Mouse (Mus musculus) limb, embryonic 14.5 days (tissue): ENCODE data around the gene Serpina3n. TPM values are rescaled to one million over a fixed set of nuclear protein-coding genes. Genes with fewer than 3 reads are reported as not detected.
"Not testable (repeated sequence)": the region's sequence is repeated elsewhere in the genome, so short reads cannot be mapped to it uniquely, and the experiment has no call there.

Experiments
- ATAC-seq: fragments of 200-750 bp; cut with Nextera tagmentation; 2 replicates; pipeline ENCODE4 v1.8.0; 2017; ENCODE audit warnings: low read depth, moderate number of reproducible peaks, moderate TSS enrichment; ENCODE audit not compliant: low FRiP score
- DNase-seq: peaks from one replicate; pipeline ENCODE4 v3.0.0-alpha.2; 2015; ENCODE audit warnings: low spot score
- H3K27ac ChIP-seq: fragments of 300-500 bp; sonication (generic); replicated peaks from 2 replicates; pipeline ENCODE4 v1.5.1; 2014; ENCODE audit warnings: low read depth, mild to moderate bottlenecking, low read length, moderate library complexity, mixed read lengths
- H3K27me3 ChIP-seq: fragments of 300-500 bp; sonication (generic); 2 replicates; pipeline ENCODE4 v1.6.1; 2014; ENCODE audit warnings: low read length, mixed read lengths; ENCODE audit not compliant: control insufficient read depth, insufficient read depth
- H3K36me3 ChIP-seq: fragments of 300-500 bp; sonication (generic); 2 replicates; pipeline ENCODE4 v1.6.1; 2014; ENCODE audit warnings: mild to moderate bottlenecking, low read length, moderate library complexity, mixed read lengths; ENCODE audit not compliant: control insufficient read depth, insufficient read depth
- H3K4me1 ChIP-seq: fragments of 300-500 bp; sonication (generic); 2 replicates; pipeline ENCODE4 v1.6.1; 2014; ENCODE audit warnings: antibody characterized with exemption, low read length, mixed read lengths; ENCODE audit not compliant: control insufficient read depth, insufficient read depth
- H3K4me2 ChIP-seq: fragments of 300-500 bp; sonication (generic); replicated peaks from 2 replicates; pipeline ENCODE4 v1.6.1; 2014; ENCODE audit warnings: low read depth, mild to moderate bottlenecking, low read length, moderate library complexity; ENCODE audit not compliant: severe bottlenecking
- H3K4me3 ChIP-seq: fragments of 300-500 bp; sonication (generic); replicated peaks from 2 replicates; pipeline ENCODE4 v1.5.1; 2014; ENCODE audit warnings: low read length
- H3K9ac ChIP-seq: fragments of 300-500 bp; sonication (generic); 2 replicates; pipeline ENCODE4 v1.6.1; 2014; ENCODE audit warnings: mild to moderate bottlenecking, low read depth, low read length, moderate library complexity; ENCODE audit not compliant: severe bottlenecking
- H3K9me3 ChIP-seq: fragments of 300-500 bp; sonication (generic); 2 replicates; pipeline ENCODE4 v1.6.1; 2016; ENCODE audit warnings: low read length; ENCODE audit not compliant: control insufficient read depth
- POLR2A ChIP-seq: fragments of 200-500 bp; IDR thresholded peaks from 2 replicates; pipeline ENCODE4 v1.8.0; 2012; ENCODE audit warnings: inconsistent platforms, mild to moderate bottlenecking, moderate library complexity, borderline replicate concordance; ENCODE audit not compliant: insufficient read depth, insufficient read length; ENCODE audit errors: extremely low read depth
- WGBS: fragments of 180-500 bp; shearing (Covaris S2); extraction: QIAGEN DNeasy Blood & Tissue Kit; methylation state at CpG from one replicate; pipeline ENCODE4 v1.1.7; 2014; 5-methylcytosine and 5-hydroxymethylcytosine counted together
- polyA plus RNA-seq, 2 experiments: library from polyadenylated mRNA; depleted of rRNA in 1 of 2; stranded (reverse) in 1 of 2; unstranded in 1 of 2; fragments of >200 nt; fragmentation: Nextera tagmentation in 1 of 2; extraction: Ambion mirVana in 1 of 2; gene quantifications; 2 replicates each; pipeline versions ENCODE4 v1.2.1 to v1.2.3; 2012 to 2014

Gene Serpina3n
- polyA plus RNA-seq, 2 experiments = 0.87 to 7.4 TPM

- H3K4me3 ChIP-seq, H3K4me2 ChIP-seq, H3K27me3 ChIP-seq, ATAC-seq, H3K9me3 ChIP-seq, DNase-seq, H3K27ac ChIP-seq, H3K36me3 ChIP-seq, H3K4me1 ChIP-seq, H3K9ac ChIP-seq: not testable (repeated sequence)
- 48% methylated on average over 2 of the region's 2 CpGs for WGBS
These were observed 19.7 kb upstream of the Serpina3n start for GRCm38 (mm10) chr12:104386878-104387277.

DNA sequence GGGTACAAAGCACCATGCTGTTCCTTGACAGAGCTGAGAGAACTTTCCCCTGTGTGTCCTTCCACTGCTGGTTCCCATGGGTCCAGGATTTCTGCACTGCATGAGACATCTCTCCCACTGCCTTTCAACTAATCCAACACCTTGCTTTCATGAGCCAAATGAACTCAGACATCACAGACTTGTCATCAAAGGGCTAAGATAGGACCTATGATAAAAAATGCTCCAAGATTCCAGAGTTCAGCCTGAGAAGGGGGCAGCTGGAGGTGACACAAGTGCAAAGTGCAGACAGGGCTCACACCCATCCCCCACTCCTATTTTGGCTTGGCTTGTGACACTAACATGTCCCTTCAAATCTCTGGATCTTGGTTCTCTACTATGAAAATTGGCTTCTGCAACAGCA lies 18.1 kb upstream of the Serpina3n start:
- no peak overlapping the region for H3K4me2 ChIP-seq
- H3K9me3 ChIP-seq = no peaks in the 10 kb centered on the region
- no peaks in the 10 kb centered on the region for H3K36me3 ChIP-seq
- ATAC-seq (no peak), DNase-seq (no peak)
- H3K4me3 ChIP-seq = no peak overlapping the region
- no peak overlapping the region for H3K27ac ChIP-seq
- no peaks in the 10 kb centered on the region for H3K27me3 ChIP-seq
- no peaks in the 10 kb centered on the region for H3K4me1 ChIP-seq
- H3K9ac ChIP-seq = no peak overlapping the region
- no peak for TF ChIP-seq POLR2A

GRCm38 (mm10) chr12:104391057-104391456 lies 15.5 kb upstream of the Serpina3n start:
- not testable (repeated sequence) for H3K9me3 ChIP-seq, H3K4me1 ChIP-seq, DNase-seq, H3K4me3 ChIP-seq, H3K36me3 ChIP-seq, H3K4me2 ChIP-seq, H3K27ac ChIP-seq, ATAC-seq, H3K9ac ChIP-seq, H3K27me3 ChIP-seq
- WGBS = 64% methylated on average over 2 of the region's 2 CpGs

GRCm38 (mm10) chr12:104403968-104404367 lies 2.6 kb upstream of the Serpina3n start:
- no peak overlapping the region for H3K9ac ChIP-seq
- no peaks in the 10 kb centered on the region for H3K36me3 ChIP-seq
- no peak overlapping the region for H3K4me3 ChIP-seq
- 69% methylated on average over 5 of the region's 5 CpGs for WGBS
- no peak overlapping the region for H3K27ac ChIP-seq
- TF ChIP-seq POLR2A = no peak
- H3K27me3 ChIP-seq = no peaks in the 10 kb centered on the region
- H3K4me2 ChIP-seq = no peak overlapping the region
- no peak for DNase-seq
- ATAC-seq = no peak
- no peaks in the 10 kb centered on the region for H3K4me1 ChIP-seq
- H3K9me3 ChIP-seq = no peaks in the 10 kb centered on the region

DNA sequence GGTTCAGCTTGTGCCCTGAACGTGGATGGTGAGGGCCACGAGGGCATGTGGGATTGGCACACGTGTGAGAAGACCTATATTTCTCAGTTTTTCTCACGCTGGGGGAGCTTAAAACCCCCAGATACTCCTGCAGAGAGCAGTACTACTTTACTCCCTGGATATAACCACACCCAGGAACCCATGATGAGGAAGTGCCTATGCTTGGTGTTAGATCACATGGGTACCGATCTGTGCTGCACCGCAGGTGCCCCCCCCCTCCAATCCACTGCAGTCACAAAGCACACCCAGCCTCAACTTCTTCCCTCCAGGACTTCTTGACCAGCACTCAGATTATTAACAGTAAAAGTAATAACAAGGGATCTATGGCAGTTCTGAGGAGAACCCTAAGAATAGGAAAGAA lies 6.0 kb downstream of the Serpina3n start:
- Histone ChIP-seq H3K4me3 (no peak overlapping the region), H3K27ac (no peak overlapping the region), H3K9me3 (no peaks in the 10 kb centered on the region), H3K4me2 (no peak overlapping the region), H3K27me3 (no peaks in the 10 kb centered on the region), H3K4me1 (peaks cover 4% of the 10 kb centered on the region), H3K9ac (no peak overlapping the region), H3K36me3 (no peaks in the 10 kb centered on the region)
- ATAC-seq = no peak
- DNase-seq = no peak
- WGBS = 80% methylated on average over 6 of the region's 6 CpGs
- TF ChIP-seq POLR2A = no peak

GRCm38 (mm10) chr12:104414576-104414975 lies 8.0 kb downstream of the Serpina3n start:
- H3K4me2 ChIP-seq = no peak overlapping the region
- no peaks in the 10 kb centered on the region for H3K36me3 ChIP-seq
- no peak overlapping the region for H3K4me3 ChIP-seq
- no peak overlapping the region for H3K27ac ChIP-seq
- no peak overlapping the region for H3K9ac ChIP-seq
- H3K9me3 ChIP-seq = no peaks in the 10 kb centered on the region
- DNase-seq (no peak), ATAC-seq (no peak)
- TF ChIP-seq POLR2A = no peak
- no peaks in the 10 kb centered on the region for H3K27me3 ChIP-seq
- WGBS = 47% methylated on average over 2 of the region's 2 CpGs
- peaks cover 4% of the 10 kb centered on the region for H3K4me1 ChIP-seq
